Mouse (Mus musculus): ENCODE data around the gene Ccdc171. TPM values are rescaled to one million over a fixed set of nuclear protein-coding genes. Genes with fewer than 3 reads are reported as not detected.
"Not testable (repeated sequence)": the region's sequence is repeated elsewhere in the genome, so short reads cannot be mapped to it uniquely, and the experiment has no call there.

Ccdc171 gene
- polyA plus RNA-seq, 1 experiment from 2014 or later, result 2.8 TPM

DNA sequence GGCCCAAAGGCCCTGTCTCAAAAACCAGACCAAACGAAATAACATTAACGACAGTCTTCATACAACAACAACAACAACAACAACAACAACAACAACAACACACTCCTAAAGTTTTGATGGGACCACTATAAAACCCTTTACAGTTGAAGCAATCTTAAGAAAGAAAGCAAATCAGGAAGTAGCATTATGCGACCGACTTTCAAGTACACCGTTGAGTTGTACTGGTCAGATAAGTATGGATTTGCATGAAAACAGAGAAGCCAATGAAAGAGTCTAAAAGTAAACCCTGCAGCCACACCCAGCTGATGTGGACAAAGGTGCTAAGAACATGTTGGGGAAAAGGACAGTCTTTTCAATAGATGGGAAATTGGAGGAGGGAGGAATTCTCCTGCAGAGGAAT lies 45.7 kb downstream of the Ccdc171 start:
- Histone ChIP-seq H3K27ac (ENCODE audit: low read depth) (no peak overlapping the region), H3K4me3 (ENCODE audit: low read depth, low read length) (no peak overlapping the region), H3K27me3 (replicated peaks; ENCODE audit: control insufficient read depth, insufficient read depth, low read length) (no peaks in the 10 kb centered on the region), H3K9me3 (ENCODE audit: control insufficient read depth, low read length) (no peaks in the 10 kb centered on the region), H3K4me2 (ENCODE audit: low read length) (no peak overlapping the region), H3K36me3 (ENCODE audit: control insufficient read depth, insufficient read depth, low read length) (no peaks in the 10 kb centered on the region), H3K9ac (ENCODE audit: low read length) (no peak overlapping the region), H3K4me1 (replicated peaks; ENCODE audit: control insufficient read depth, insufficient read depth, low read length) (0 out of 2 replicates have a peak, but pooled peaks cover 4% of the 10 kb centered on the region)
- WGBS, result 90% methylated on average over 5 of the region's 5 CpGs
- no peak for DNase-seq (ENCODE audit: low spot score)
- ATAC-seq (replicated peaks; ENCODE audit: low FRiP score, low TSS enrichment, low read depth), result no peak

- Histone ChIP-seq H3K4me1 (replicated peaks; ENCODE audit: control insufficient read depth, insufficient read depth, low read length) (0 out of 2 replicates have a peak, but pooled peaks cover 4% of the 10 kb centered on the region), H3K4me3 (ENCODE audit: low read depth, low read length) (no peak overlapping the region), H3K27ac (ENCODE audit: low read depth) (no peak overlapping the region), H3K36me3 (ENCODE audit: control insufficient read depth, insufficient read depth, low read length) (no peaks in the 10 kb centered on the region), H3K9ac (ENCODE audit: low read length) (no peak overlapping the region), H3K27me3 (replicated peaks; ENCODE audit: control insufficient read depth, insufficient read depth, low read length) (no peaks in the 10 kb centered on the region), H3K4me2 (ENCODE audit: low read length) (no peak overlapping the region), H3K9me3 (ENCODE audit: control insufficient read depth, low read length) (no peaks in the 10 kb centered on the region)
- 66% methylated on average over 6 of the region's 6 CpGs for WGBS
- no peak for DNase-seq (ENCODE audit: low spot score)
- no peak for ATAC-seq (replicated peaks; ENCODE audit: low FRiP score, low TSS enrichment, low read depth)
Observed at GRCm38 (mm10) chr4:83572521-83572920, 47.2 kb downstream of the Ccdc171 start.

DNA sequence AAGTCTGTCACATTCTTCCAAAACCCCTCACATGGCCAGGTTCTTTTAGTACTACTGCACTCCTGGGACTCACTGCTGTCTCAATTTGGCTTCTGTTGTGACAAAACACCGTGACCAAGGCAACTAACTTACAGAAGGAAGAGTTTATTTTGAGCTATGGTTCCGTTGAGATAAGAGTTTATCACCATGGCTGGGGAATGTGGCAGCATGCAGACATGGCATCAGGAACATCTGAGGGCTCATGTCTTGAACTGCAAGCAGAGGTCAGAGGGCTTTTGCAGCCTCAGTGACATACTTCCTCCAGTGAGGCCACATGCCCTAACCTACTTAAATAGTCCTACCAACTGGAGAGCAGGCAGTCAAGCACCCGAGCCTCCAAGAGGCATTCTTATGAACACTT lies 51.0 kb downstream of the Ccdc171 start:
- H3K4me1 ChIP-seq (replicated peaks; ENCODE audit: control insufficient read depth, insufficient read depth, low read length), result no peaks in the 10 kb centered on the region

GRCm38 (mm10) chr4:83580157-83580556 lies 54.8 kb downstream of the Ccdc171 start:
- Histone ChIP-seq H3K9me3 (ENCODE audit: control insufficient read depth, low read length) (no peaks in the 10 kb centered on the region), H3K4me3 (ENCODE audit: low read depth, low read length) (no peak overlapping the region), H3K36me3 (ENCODE audit: control insufficient read depth, insufficient read depth, low read length) (no peaks in the 10 kb centered on the region), H3K9ac (ENCODE audit: low read length) (no peak overlapping the region), H3K27ac (ENCODE audit: low read depth) (no peak overlapping the region), H3K4me2 (ENCODE audit: low read length) (no peak overlapping the region), H3K27me3 (replicated peaks; ENCODE audit: control insufficient read depth, insufficient read depth, low read length) (no peaks in the 10 kb centered on the region), H3K4me1 (replicated peaks; ENCODE audit: control insufficient read depth, insufficient read depth, low read length) (no peaks in the 10 kb centered on the region)
- WGBS, result 16% methylated on average over 1 of the region's 1 CpGs
- no peak for DNase-seq (ENCODE audit: low spot score)
- no peak for ATAC-seq (replicated peaks; ENCODE audit: low FRiP score, low TSS enrichment, low read depth)

More for the DNA sequence above, 51.0 kb downstream of the Ccdc171 start:
- Histone ChIP-seq H3K4me2 (ENCODE audit: low read length) (no peak overlapping the region), H3K36me3 (ENCODE audit: control insufficient read depth, insufficient read depth, low read length) (no peaks in the 10 kb centered on the region), H3K9me3 (ENCODE audit: control insufficient read depth, low read length) (no peaks in the 10 kb centered on the region), H3K27me3 (replicated peaks; ENCODE audit: control insufficient read depth, insufficient read depth, low read length) (no peaks in the 10 kb centered on the region), H3K27ac (ENCODE audit: low read depth) (no peak overlapping the region), H3K4me3 (ENCODE audit: low read depth, low read length) (no peak overlapping the region), H3K9ac (ENCODE audit: low read length) (no peak overlapping the region)
- DNase-seq (ENCODE audit: low spot score) (no peak), ATAC-seq (replicated peaks; ENCODE audit: low FRiP score, low TSS enrichment, low read depth) (no peak)
- WGBS, result 45% methylated on average over 3 of the region's 3 CpGs

GRCm38 (mm10) chr4:83587563-83587962 lies 62.2 kb downstream of the Ccdc171 start:
- DNase-seq (ENCODE audit: low spot score), result no peak
- Histone ChIP-seq H3K9me3 (ENCODE audit: control insufficient read depth, low read length) (no peaks in the 10 kb centered on the region), H3K9ac (ENCODE audit: low read length) (no peak overlapping the region), H3K36me3 (ENCODE audit: control insufficient read depth, insufficient read depth, low read length) (no peaks in the 10 kb centered on the region), H3K4me3 (ENCODE audit: low read depth, low read length) (no peak overlapping the region), H3K4me1 (replicated peaks; ENCODE audit: control insufficient read depth, insufficient read depth, low read length) (no peaks in the 10 kb centered on the region), H3K27me3 (replicated peaks; ENCODE audit: control insufficient read depth, insufficient read depth, low read length) (no peaks in the 10 kb centered on the region), H3K27ac (ENCODE audit: low read depth) (no peak overlapping the region), H3K4me2 (ENCODE audit: low read length) (no peak overlapping the region)
- 93% methylated on average over 1 of the region's 1 CpGs for WGBS
- ATAC-seq (replicated peaks; ENCODE audit: low FRiP score, low TSS enrichment, low read depth), result no peak

DNA sequence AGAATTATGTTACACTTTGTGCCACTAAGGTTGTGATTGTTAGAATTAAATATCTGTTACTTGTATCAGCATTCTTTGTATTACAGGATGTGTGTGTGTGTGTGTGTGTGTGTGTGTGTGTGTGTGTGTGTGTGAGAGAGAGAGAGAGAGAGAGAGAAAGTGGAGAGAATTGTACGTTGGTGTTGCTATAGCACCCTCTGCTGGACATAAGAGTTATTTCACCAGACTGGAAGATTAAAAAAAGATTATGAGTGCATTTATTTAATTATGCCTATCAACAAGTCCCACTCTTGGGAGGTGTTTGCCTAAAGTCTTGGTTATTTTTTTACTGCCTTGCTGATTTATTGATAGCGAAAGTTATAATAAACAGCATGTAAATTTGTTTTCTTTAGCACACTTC lies 71.1 kb downstream of the Ccdc171 start:
- no peak for ATAC-seq (replicated peaks; ENCODE audit: low FRiP score, low TSS enrichment, low read depth)
- 28% methylated on average over 2 of the region's 2 CpGs for WGBS
- DNase-seq (ENCODE audit: low spot score), result no peak

DNA sequence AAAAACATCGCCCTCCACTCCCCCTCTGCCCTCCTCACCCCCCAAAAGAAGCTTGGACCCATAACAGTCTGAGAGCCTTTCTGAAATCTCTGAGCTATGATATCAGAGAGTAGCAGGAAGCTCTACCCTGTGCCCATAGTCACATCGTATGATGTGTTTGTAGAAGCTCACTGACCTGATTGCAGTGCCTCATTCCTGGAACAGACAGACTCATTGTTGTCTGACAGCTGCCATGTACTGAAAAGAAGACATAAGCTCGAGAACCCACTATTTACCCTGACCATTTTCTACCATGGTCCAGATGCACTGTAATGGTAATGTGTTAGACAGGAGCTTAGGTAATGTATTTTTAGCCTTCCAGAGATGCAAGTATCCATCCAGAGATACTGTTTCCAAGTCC lies 85.8 kb downstream of the Ccdc171 start:
- Histone ChIP-seq H3K4me3 (ENCODE audit: low read depth, low read length) (no peak overlapping the region), H3K4me1 (replicated peaks; ENCODE audit: control insufficient read depth, insufficient read depth, low read length) (no peaks in the 10 kb centered on the region), H3K9ac (ENCODE audit: low read length) (no peak overlapping the region), H3K27ac (ENCODE audit: low read depth) (no peak overlapping the region), H3K4me2 (ENCODE audit: low read length) (no peak overlapping the region), H3K9me3 (ENCODE audit: control insufficient read depth, low read length) (no peaks in the 10 kb centered on the region), H3K36me3 (ENCODE audit: control insufficient read depth, insufficient read depth, low read length) (no peaks in the 10 kb centered on the region), H3K27me3 (replicated peaks; ENCODE audit: control insufficient read depth, insufficient read depth, low read length) (no peaks in the 10 kb centered on the region)
- ATAC-seq (replicated peaks; ENCODE audit: low FRiP score, low TSS enrichment, low read depth) (no peak), DNase-seq (ENCODE audit: low spot score) (no peak)
- WGBS, result 79% methylated on average over 3 of the region's 3 CpGs

More for the DNA sequence above, 71.1 kb downstream of the Ccdc171 start:
- Histone ChIP-seq H3K9ac (ENCODE audit: low read length) (no peak overlapping the region), H3K36me3 (ENCODE audit: control insufficient read depth, insufficient read depth, low read length) (no peaks in the 10 kb centered on the region), H3K27ac (ENCODE audit: low read depth) (no peak overlapping the region), H3K27me3 (replicated peaks; ENCODE audit: control insufficient read depth, insufficient read depth, low read length) (no peaks in the 10 kb centered on the region), H3K4me2 (ENCODE audit: low read length) (no peak overlapping the region), H3K9me3 (ENCODE audit: control insufficient read depth, low read length) (no peaks in the 10 kb centered on the region), H3K4me1 (replicated peaks; ENCODE audit: control insufficient read depth, insufficient read depth, low read length) (no peaks in the 10 kb centered on the region), H3K4me3 (ENCODE audit: low read depth, low read length) (no peak overlapping the region)

DNA sequence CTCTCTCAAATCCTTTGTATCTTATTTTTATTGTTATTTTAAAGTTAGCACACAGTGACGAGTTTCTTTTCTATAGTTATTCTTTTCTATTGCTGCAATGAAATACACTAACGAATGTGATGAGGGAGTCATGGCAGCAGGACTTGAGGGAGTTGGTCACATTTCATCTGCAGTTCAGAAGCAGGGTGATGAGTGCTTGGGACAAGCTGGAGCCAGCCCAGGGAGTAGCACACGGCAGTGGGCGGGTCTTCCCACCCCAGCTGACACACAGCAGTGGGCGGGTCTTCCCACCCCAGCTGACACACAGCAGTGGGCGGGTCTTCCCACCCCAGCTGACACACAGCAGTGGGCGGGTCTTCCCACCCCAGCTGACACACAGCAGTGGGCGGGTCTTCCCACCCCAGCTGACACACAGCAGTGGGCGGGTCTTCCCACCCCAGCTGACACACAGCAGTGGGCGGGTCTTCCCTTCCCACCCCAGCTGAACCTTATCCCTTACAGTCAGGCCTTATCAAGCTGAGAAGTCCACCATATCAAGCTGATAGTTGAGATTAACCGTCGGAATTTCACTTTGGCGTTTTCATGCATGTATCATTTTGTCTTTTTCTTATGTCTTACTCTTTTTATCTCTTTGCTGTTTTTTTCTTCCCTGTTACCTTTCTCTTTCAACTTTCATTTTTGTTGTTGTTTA lies 97.8 kb downstream of the Ccdc171 start:
- H3K4me1 ChIP-seq (replicated peaks; ENCODE audit: control insufficient read depth, insufficient read depth, low read length); DNase-seq (ENCODE audit: low spot score); H3K27ac ChIP-seq (ENCODE audit: low read depth); H3K4me2 ChIP-seq (ENCODE audit: low read length); H3K9ac ChIP-seq (ENCODE audit: low read length); ATAC-seq (replicated peaks; ENCODE audit: low FRiP score, low TSS enrichment, low read depth); H3K36me3 ChIP-seq (ENCODE audit: control insufficient read depth, insufficient read depth, low read length); H3K9me3 ChIP-seq (ENCODE audit: control insufficient read depth, low read length); H3K27me3 ChIP-seq (replicated peaks; ENCODE audit: control insufficient read depth, insufficient read depth, low read length); H3K4me3 ChIP-seq (ENCODE audit: low read depth, low read length): not testable (repeated sequence)
- WGBS, result 27% methylated on average over 10 of the region's 13 CpGs

- Histone ChIP-seq H3K4me3 (ENCODE audit: low read depth, low read length) (no peak overlapping the region), H3K27ac (ENCODE audit: low read depth) (no peak overlapping the region), H3K27me3 (replicated peaks; ENCODE audit: control insufficient read depth, insufficient read depth, low read length) (no peaks in the 10 kb centered on the region), H3K9me3 (ENCODE audit: control insufficient read depth, low read length) (no peaks in the 10 kb centered on the region), H3K4me1 (replicated peaks; ENCODE audit: control insufficient read depth, insufficient read depth, low read length) (no peaks in the 10 kb centered on the region), H3K4me2 (ENCODE audit: low read length) (no peak overlapping the region), H3K9ac (ENCODE audit: low read length) (no peak overlapping the region), H3K36me3 (ENCODE audit: control insufficient read depth, insufficient read depth, low read length) (no peaks in the 10 kb centered on the region)
- 83% methylated on average over 4 of the region's 4 CpGs for WGBS
- DNase-seq (ENCODE audit: low spot score) (no peak), ATAC-seq (replicated peaks; ENCODE audit: low FRiP score, low TSS enrichment, low read depth) (no peak)
Observed at GRCm38 (mm10) chr4:83623732-83624131, 98.4 kb downstream of the Ccdc171 start.
